Mouse (Mus musculus) MEL (cell line): Measurements from ENCODE around the gene Olfr286. TPM values are rescaled to one million over a fixed set of nuclear protein-coding genes. Genes with fewer than 3 reads are reported as not detected.

Experiments
- DNase-seq: peaks from one replicate; pipeline ENCODE4 v3.0.0; 2011; ENCODE audit warnings: low read depth, low spot score
- H3K27ac ChIP-seq: 2 replicates; pipeline ENCODE4 v1.5.1; 2012; ENCODE audit warnings: low read depth, mild to moderate bottlenecking, control low read depth, low read length, moderate library complexity; ENCODE audit not compliant: control insufficient read depth
- H3K27me3 ChIP-seq, 2 experiments: fragments of 150-350 bp in 1 of 2; sonication (generic) in 1 of 2; 2 replicates each; pipeline ENCODE4 v1.6.1; 2012; ENCODE audit warnings: low read length in 2 of 2, mild to moderate bottlenecking in 2 of 2, improper control_type of control experiment in 1 of 2, moderate library complexity in 1 of 2; ENCODE audit not compliant: insufficient read depth in 2 of 2, control insufficient read depth in 1 of 2
- H3K36me3 ChIP-seq, 2 experiments: 2 replicates each; pipeline ENCODE4 v1.6.1; 2012 to 2014; ENCODE audit warnings: low read length in 2 of 2, improper control_type of control experiment in 1 of 2, inconsistent platforms in 1 of 2, mild to moderate bottlenecking in 1 of 2; ENCODE audit not compliant: insufficient read depth in 2 of 2, control insufficient read depth in 1 of 2
- H3K4me1 ChIP-seq, 2 experiments: fragments of 150-350 bp in 1 of 2; sonication (generic) in 1 of 2; 2 replicates each; pipeline ENCODE4 v1.6.1; 2012; ENCODE audit warnings: low read length in 2 of 2, improper control_type of control experiment in 1 of 2, mild to moderate bottlenecking in 1 of 2; ENCODE audit not compliant: insufficient read depth in 2 of 2, control insufficient read depth in 1 of 2
- H3K4me3 ChIP-seq, 2 experiments: fragments of 150-350 bp in 1 of 2; sonication (generic) in 1 of 2; 2 replicates each; pipeline ENCODE4 v1.5.1; 2012; ENCODE audit warnings: low read depth in 2 of 2, low read length in 2 of 2, mild to moderate bottlenecking in 2 of 2, moderate library complexity in 2 of 2, control low read depth in 1 of 2, improper control_type of control experiment in 1 of 2; ENCODE audit not compliant: control insufficient read depth in 1 of 2, insufficient read depth in 1 of 2
- H3K79me2 ChIP-seq: 2 replicates; pipeline ENCODE4 v1.6.1; 2012; ENCODE audit warnings: mild to moderate bottlenecking, low read length, moderate library complexity; ENCODE audit not compliant: control insufficient read depth, poor library complexity, insufficient read depth
- H3K9ac ChIP-seq: 2 replicates; pipeline ENCODE4 v1.6.1; 2012; ENCODE audit warnings: low read depth, mild to moderate bottlenecking, control low read depth, low read length, moderate library complexity; ENCODE audit not compliant: control insufficient read depth, poor library complexity, severe bottlenecking
- H3K9me3 ChIP-seq: fragments of 150-350 bp; sonication (generic); replicated peaks from 2 replicates; pipeline ENCODE4 v1.6.1; 2012; ENCODE audit warnings: mild to moderate bottlenecking, low read length, improper control_type of control experiment, moderate library complexity; ENCODE audit not compliant: insufficient read depth
- CTCF ChIP-seq, 3 experiments: IDR thresholded peaks in 2 of 3; conservative IDR thresholded peaks in 1 of 3; 2 replicates each; pipeline ENCODE4 v1.5.1; 2011 to 2012; ENCODE audit warnings: low read length in 3 of 3, low read depth in 2 of 3, mild to moderate bottlenecking in 2 of 3, improper control_type of control experiment in 1 of 3, inconsistent platforms in 1 of 3, mixed read lengths in 1 of 3, moderate library complexity in 1 of 3; ENCODE audit not compliant: control insufficient read depth in 1 of 3, insufficient read depth in 1 of 3, poor library complexity in 1 of 3, severe bottlenecking in 1 of 3
- ELF1 ChIP-seq: IDR thresholded peaks from 2 replicates; pipeline ENCODE4 v1.6.1; 2014; ENCODE audit warnings: low read depth, mild to moderate bottlenecking, inconsistent platforms, low read length, improper control_type of control experiment, moderate library complexity
- ETS1 ChIP-seq: IDR thresholded peaks from 2 replicates; pipeline ENCODE4 v1.6.1; 2012; ENCODE audit warnings: low read depth, mild to moderate bottlenecking, inconsistent platforms, low read length, improper control_type of control experiment, moderate library complexity
- KAT2A ChIP-seq: conservative IDR thresholded peaks from 2 replicates; pipeline ENCODE4 v1.6.1; 2012; ENCODE audit warnings: low read depth, low read length, improper control_type of control experiment, inconsistent platforms
- MAZ ChIP-seq: IDR thresholded peaks from 2 replicates; pipeline ENCODE4 v1.6.1; 2012; ENCODE audit warnings: low read depth, mild to moderate bottlenecking, inconsistent platforms, low read length, improper control_type of control experiment
- MEF2A ChIP-seq: IDR thresholded peaks from 2 replicates; pipeline ENCODE4 v1.6.1; 2014; ENCODE audit warnings: low read depth, mild to moderate bottlenecking, inconsistent platforms, low read length, improper control_type of control experiment; ENCODE audit not compliant: poor library complexity, insufficient replicate concordance, severe bottlenecking; ENCODE audit errors: extremely low read depth
- MXI1 ChIP-seq: IDR thresholded peaks from 2 replicates; pipeline ENCODE4 v1.6.1; 2011; ENCODE audit warnings: mild to moderate bottlenecking, low read depth, low read length, improper control_type of control experiment
- MYC ChIP-seq: IDR thresholded peaks from 2 replicates; pipeline ENCODE4 v1.6.1; 2011; ENCODE audit warnings: low read depth, mild to moderate bottlenecking, low read length, improper control_type of control experiment, moderate library complexity
- RAD21 ChIP-seq: IDR thresholded peaks from 2 replicates; pipeline ENCODE4 v1.6.1; 2011; ENCODE audit warnings: mild to moderate bottlenecking, low read depth, low read length, improper control_type of control experiment
- SIN3A ChIP-seq: IDR thresholded peaks from 2 replicates; pipeline ENCODE4 v1.6.1; 2012; ENCODE audit warnings: low read length, improper control_type of control experiment, inconsistent platforms
- SMC3 ChIP-seq: IDR thresholded peaks from 2 replicates; pipeline ENCODE4 v1.6.1; 2011; ENCODE audit warnings: low read depth, low read length, improper control_type of control experiment
- TCF12 ChIP-seq: IDR thresholded peaks from 2 replicates; pipeline ENCODE4 v1.6.1; 2014; ENCODE audit warnings: low read depth, mild to moderate bottlenecking, inconsistent platforms, low read length, improper control_type of control experiment, moderate library complexity
- UBTF ChIP-seq: IDR thresholded peaks from 2 replicates; pipeline ENCODE4 v1.6.1; 2012; ENCODE audit warnings: low read depth, mild to moderate bottlenecking, inconsistent platforms, low read length, improper control_type of control experiment, moderate library complexity, borderline replicate concordance; ENCODE audit not compliant: insufficient read depth
- USF1 ChIP-seq: IDR thresholded peaks from 2 replicates; pipeline ENCODE4 v1.6.1; 2014; ENCODE audit warnings: low read depth, mild to moderate bottlenecking, inconsistent platforms, low read length, improper control_type of control experiment, moderate library complexity
- USF2 ChIP-seq, 2 experiments: IDR thresholded peaks; 2 replicates each; pipeline ENCODE4 v1.6.1; 2011 to 2012; ENCODE audit warnings: improper control_type of control experiment in 2 of 2, low read length in 2 of 2, borderline replicate concordance in 1 of 2, inconsistent platforms in 1 of 2, low read depth in 1 of 2, mild to moderate bottlenecking in 1 of 2; ENCODE audit not compliant: insufficient read depth in 1 of 2
- ZC3H11A ChIP-seq: IDR thresholded peaks from 2 replicates; pipeline ENCODE4 v1.6.1; 2012; ENCODE audit warnings: low read depth, mild to moderate bottlenecking, inconsistent platforms, low read length, improper control_type of control experiment
- ZKSCAN1 ChIP-seq: IDR thresholded peaks from 2 replicates; pipeline ENCODE4 v1.6.1; 2012; ENCODE audit warnings: low read depth, mild to moderate bottlenecking, inconsistent platforms, low read length, improper control_type of control experiment, moderate library complexity
- ZMIZ1 ChIP-seq: IDR thresholded peaks from 2 replicates; pipeline ENCODE4 v1.6.1; 2012; ENCODE audit warnings: low read depth, mild to moderate bottlenecking, inconsistent platforms, low read length, improper control_type of control experiment, moderate library complexity
- ZNF384 ChIP-seq: IDR thresholded peaks from 2 replicates; pipeline ENCODE4 v1.6.1; 2012; ENCODE audit warnings: low read depth, mild to moderate bottlenecking, inconsistent platforms, low read length, improper control_type of control experiment
- polyA plus RNA-seq, 2 experiments: library from polyadenylated mRNA; stranded (reverse) in 1 of 2; unstranded in 1 of 2; fragments of >175 nt in 1 of 2; fragments of >200 nt in 1 of 2; gene quantifications; 2 replicates each; pipeline versions ENCODE4 v1.2.1 to v1.2.4; 2012; ENCODE audit warnings: low replicate concordance in 2 of 2, low read depth in 1 of 2; ENCODE audit not compliant: insufficient read length in 2 of 2, insufficient read depth in 1 of 2, missing spikeins in 1 of 2
- total RNA-seq: library from RNA; depleted of rRNA; stranded (reverse); fragments of 300-350 nt; gene quantifications from 2 replicates; pipeline ENCODE4 v1.2.3, GENCODE M21; 2012

The Olfr286 gene
- total and polyA plus RNA-seq, 3 experiments, result 0.04 TPM; not detected in 2

GRCm38 (mm10) chr15:98184456-98184855 is 49.8 kb downstream of the Olfr286 start:
- H3K9ac ChIP-seq, result no peak overlapping the region
- H3K27me3 ChIP-seq, result peaks cover 21 to 26% of the 10 kb centered on the region in 2 experiments
- peaks cover 0 to 5% of the 10 kb centered on the region in 2 experiments; a peak in 1 of 4 replicates for H3K36me3 ChIP-seq
- H3K4me3 ChIP-seq, result no peak overlapping the region
- H3K27ac ChIP-seq, result no peak overlapping the region
- no peaks in the 10 kb centered on the region for H3K9me3 ChIP-seq
- DNase-seq, result no peak
- H3K4me1 ChIP-seq, result peaks cover 0 to 8% of the 10 kb centered on the region in 2 experiments; a peak in 3 of 4 replicates
- no peak for TF ChIP-seq RAD21
- TF ChIP-seq, all 39 proteins: peak for 0
- H3K79me2 ChIP-seq, result no peaks in the 10 kb centered on the region

GRCm38 (mm10) chr15:98181856-98182570 is 52.2 kb downstream of the Olfr286 start:
- H3K79me2 ChIP-seq, result no peaks in the 10 kb centered on the region
- H3K9me3 ChIP-seq, result no peaks in the 10 kb centered on the region
- peaks cover 0 to 5% of the 10 kb centered on the region in 2 experiments; a peak in 1 of 4 replicates for H3K36me3 ChIP-seq
- DNase-seq, result peak; percentile 31
- no peak overlapping the region for H3K9ac ChIP-seq
- no peak overlapping the region for H3K27ac ChIP-seq
- H3K4me1 ChIP-seq, result peaks cover 0 to 8% of the 10 kb centered on the region in 2 experiments; a peak in 3 of 4 replicates
- no peak overlapping the region for H3K4me3 ChIP-seq
- peaks cover 14 to 23% of the 10 kb centered on the region in 2 experiments for H3K27me3 ChIP-seq
- TF ChIP-seq MAZ (no peak), ZNF384 (no peak), TCF12 (no peak), ZMIZ1 (no peak), ETS1 (no peak), MYC (no peak), MXI1 (no peak), SMC3 (no peak), MEF2A (no peak), CTCF (IDR thresholded peaks at IDR 0.05 in 2 of 3, conservative IDR thresholded peaks at IDR 0.05 in 1 of 3; ENCODE audit: control insufficient read depth in 1 of 3, insufficient read depth in 1 of 3, low read depth in 2 of 3, low read length in 3 of 3, poor library complexity in 1 of 3, severe bottlenecking in 1 of 3) (no peak), UBTF (no peak), KAT2A (no peak), ZC3H11A (no peak), USF1 (no peak), ELF1 (no peak), SIN3A (no peak), ZKSCAN1 (no peak), USF2 (IDR thresholded peaks at IDR 0.05; ENCODE audit: borderline replicate concordance in 1 of 2, insufficient read depth in 1 of 2, low read depth in 1 of 2, low read length in 2 of 2) (no peak)
- TF ChIP-seq, all 39 proteins: peak for 0
